Mouse (Mus musculus) hindbrain, embryonic 10.5 days (tissue): Measurements from ENCODE around the gene Pxylp1. TPM values are rescaled to one million over a fixed set of nuclear protein-coding genes. Genes with fewer than 3 reads are reported as not detected.
A peak's percentile ranks its signal among the peaks of the same experiment; 100 is the strongest.

Experiments used
- DNase-seq: peaks from one replicate; pipeline ENCODE4 v3.0.0-alpha.2; 2017; ENCODE audit warnings: low spot score
- H3K27ac ChIP-seq: fragments of 300-500 bp; sonication (generic); 2 replicates; pipeline ENCODE4 v1.5.1; 2016; ENCODE audit warnings: mild to moderate bottlenecking, moderate library complexity
- H3K27me3 ChIP-seq: fragments of 300-500 bp; sonication (generic); 2 replicates; pipeline ENCODE4 v1.6.1; 2016; ENCODE audit warnings: mild to moderate bottlenecking; ENCODE audit not compliant: poor library complexity, insufficient read depth, severe bottlenecking
- H3K36me3 ChIP-seq: fragments of 300-500 bp; sonication (generic); 2 replicates; pipeline ENCODE4 v1.6.1; 2016; ENCODE audit warnings: mild to moderate bottlenecking, moderate library complexity
- H3K4me1 ChIP-seq: fragments of 300-500 bp; sonication (generic); replicated peaks from 2 replicates; pipeline ENCODE4 v1.6.1; 2016; ENCODE audit warnings: mild to moderate bottlenecking
- H3K4me3 ChIP-seq: fragments of 300-500 bp; sonication (generic); 2 replicates; pipeline ENCODE4 v1.5.1; 2016; ENCODE audit warnings: mild to moderate bottlenecking, moderate library complexity
- H3K9me3 ChIP-seq: fragments of 300-500 bp; sonication (generic); 2 replicates; pipeline ENCODE4 v1.6.1; 2016; ENCODE audit warnings: mild to moderate bottlenecking, moderate library complexity
- whole genome bisulfite sequencing: fragments of 180-500 bp; shearing (Covaris S2); methylation state at CpG from one replicate; pipeline ENCODE4 v1.1.7; 2016; 5-methylcytosine and 5-hydroxymethylcytosine counted together
- polyA plus RNA-seq: library from polyadenylated mRNA; unstranded; fragments of >200 nt; fragmentation: Nextera tagmentation; extraction: Ambion mirVana; gene quantifications from 2 replicates; pipeline ENCODE4 v1.2.1, GENCODE M21; 2016

The Pxylp1 gene
- polyA plus RNA-seq, 1 experiment from 2014 or later: 33.1 TPM

DNA sequence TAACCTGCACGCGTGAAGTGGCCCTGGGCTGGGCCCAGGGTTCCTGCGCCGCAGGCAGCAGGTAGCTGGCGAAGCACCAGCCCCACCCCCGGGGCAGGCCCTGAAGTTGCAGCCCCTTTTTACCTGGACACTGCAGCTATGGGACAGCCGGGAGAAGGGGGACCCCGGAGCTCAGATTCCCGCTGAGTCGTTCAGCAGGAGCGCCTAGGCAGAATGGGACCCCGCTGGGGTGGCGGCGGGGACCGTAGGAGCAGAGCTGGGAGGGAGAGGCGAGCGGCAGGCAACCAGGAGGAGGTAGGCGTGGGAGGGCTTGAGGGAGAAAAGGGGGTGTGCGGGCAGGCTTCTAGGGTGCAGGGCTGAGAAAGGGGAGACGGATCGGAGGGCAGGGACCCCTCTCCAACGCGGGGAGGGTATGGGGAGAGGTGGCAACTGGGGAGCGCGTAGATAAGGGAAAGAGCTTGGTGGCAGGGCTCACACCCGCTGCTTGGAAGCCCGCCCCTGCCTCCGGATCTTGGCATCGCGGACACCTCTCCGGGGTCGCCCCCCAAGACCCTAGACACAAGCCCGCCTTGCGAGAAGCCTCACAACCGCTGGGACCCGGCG is 3.6 kb downstream of the Pxylp1 start:
- H3K4me3 ChIP-seq: peak overlapping the region; percentile 70
- peaks cover 33% of the 10 kb centered on the region for H3K27me3 ChIP-seq
- no peaks in the 10 kb centered on the region for H3K36me3 ChIP-seq
- peaks cover 86% of the 10 kb centered on the region for H3K4me1 ChIP-seq
- H3K9me3 ChIP-seq: 0 out of 2 replicates have a peak, but pooled peaks cover under 1% of the 10 kb centered on the region
- H3K27ac ChIP-seq: peak overlapping the region; percentile 94
- DNase-seq: peak; percentile 57
- WGBS: under 1% methylated on average over 37 of the region's 37 CpGs

GRCm38 (mm10) chr9:96887954-96888353 is 4.5 kb downstream of the Pxylp1 start:
- H3K4me3 ChIP-seq: peak overlapping the region; percentile 70
- H3K36me3 ChIP-seq: no peaks in the 10 kb centered on the region
- 15% methylated on average over 6 of the region's 6 CpGs for WGBS
- peaks cover 82% of the 10 kb centered on the region for H3K4me1 ChIP-seq
- no peak overlapping the region for H3K27ac ChIP-seq
- no peak for DNase-seq
- no peaks in the 10 kb centered on the region for H3K9me3 ChIP-seq
- H3K27me3 ChIP-seq: peaks cover 33% of the 10 kb centered on the region

GRCm38 (mm10) chr9:96887492-96887891 is 5.0 kb downstream of the Pxylp1 start:
- no peaks in the 10 kb centered on the region for H3K9me3 ChIP-seq
- H3K4me1 ChIP-seq: peaks cover 79% of the 10 kb centered on the region

GRCm38 (mm10) chr9:96885781-96886180 is 6.7 kb downstream of the Pxylp1 start:
- WGBS: 62% methylated on average over 3 of the region's 3 CpGs

More at GRCm38 (mm10) chr9:96887492-96887891, 5.0 kb downstream of the Pxylp1 start:
- DNase-seq: no peak
- Histone ChIP-seq H3K27me3 (peaks cover 33% of the 10 kb centered on the region), H3K27ac (no peak overlapping the region), H3K36me3 (no peaks in the 10 kb centered on the region), H3K4me3 (peak overlapping the region; percentile 70)

GRCm38 (mm10) chr9:96882496-96883265 is 9.8 kb downstream of the Pxylp1 start:
- H3K4me3 ChIP-seq: no peak overlapping the region
- H3K9me3 ChIP-seq: no peaks in the 10 kb centered on the region
- H3K27me3 ChIP-seq: peaks cover 15% of the 10 kb centered on the region
- 89% methylated on average over 20 of the region's 20 CpGs for WGBS
- peak overlapping the region; percentile 41; the same call in 1 of the 2 replicates for H3K27ac ChIP-seq
- no peaks in the 10 kb centered on the region for H3K36me3 ChIP-seq
- H3K4me1 ChIP-seq: peaks cover 52% of the 10 kb centered on the region
- DNase-seq: no peak

More at GRCm38 (mm10) chr9:96885781-96886180, 6.7 kb downstream of the Pxylp1 start:
- DNase-seq: no peak
- no peaks in the 10 kb centered on the region for H3K36me3 ChIP-seq
- peaks cover 25% of the 10 kb centered on the region for H3K27me3 ChIP-seq
- no peak overlapping the region for H3K27ac ChIP-seq
- no peaks in the 10 kb centered on the region for H3K9me3 ChIP-seq
- H3K4me1 ChIP-seq: peaks cover 65% of the 10 kb centered on the region
- H3K4me3 ChIP-seq: no peak overlapping the region

DNA sequence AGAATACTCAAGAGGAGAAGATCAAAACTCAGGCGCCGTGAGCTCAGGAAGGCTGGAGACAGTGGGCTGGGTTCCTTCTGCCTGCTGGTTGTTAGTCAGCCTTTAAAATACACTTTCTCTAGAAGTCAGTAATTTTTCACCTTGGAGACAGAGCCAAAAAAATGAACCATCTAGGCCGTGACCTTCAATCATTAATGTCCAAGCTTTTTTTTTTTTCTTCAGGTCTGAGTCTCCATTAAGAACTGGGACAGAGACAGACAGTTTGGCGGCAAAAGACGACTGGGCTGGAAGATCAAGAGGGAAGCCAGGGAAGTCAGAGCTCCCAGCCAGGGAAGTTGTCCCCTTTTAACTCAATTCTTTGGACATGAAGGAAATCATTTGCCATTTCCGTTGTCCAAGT is 10.6 kb downstream of the Pxylp1 start:
- Histone ChIP-seq H3K27me3 (peaks cover 7% of the 10 kb centered on the region), H3K36me3 (no peaks in the 10 kb centered on the region), H3K4me3 (no peak overlapping the region), H3K4me1 (peaks cover 47% of the 10 kb centered on the region), H3K9me3 (no peaks in the 10 kb centered on the region), H3K27ac (no peak overlapping the region)
- DNase-seq: no peak
- 90% methylated on average over 6 of the region's 6 CpGs for WGBS

DNA sequence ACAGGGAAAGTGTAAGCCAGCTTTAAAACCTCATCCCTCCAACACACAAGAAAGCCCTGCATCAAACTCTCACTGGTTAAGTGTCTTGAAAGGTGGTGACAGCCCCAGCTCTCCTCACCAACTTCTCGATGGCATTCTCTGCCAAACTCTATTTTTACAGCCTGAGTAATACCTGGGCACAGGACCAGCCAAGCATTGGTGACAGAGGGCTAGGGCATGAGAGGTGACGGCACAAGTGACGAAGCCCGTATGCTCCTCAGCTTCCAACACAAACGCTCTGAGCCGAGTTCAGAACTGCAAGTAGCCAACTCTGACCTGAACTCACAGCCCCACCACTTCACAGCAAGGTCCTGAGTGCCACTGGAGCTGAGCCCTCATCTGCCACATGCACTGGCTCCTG is 13.4 kb downstream of the Pxylp1 start:
- WGBS: 91% methylated on average over 6 of the region's 6 CpGs
- Histone ChIP-seq H3K9me3 (no peaks in the 10 kb centered on the region), H3K4me1 (peaks cover 49% of the 10 kb centered on the region), H3K27ac (peak overlapping the region; percentile 64; the same call in 1 of the 2 replicates), H3K4me3 (no peak overlapping the region), H3K36me3 (no peaks in the 10 kb centered on the region), H3K27me3 (0 out of 2 replicates have a peak, but pooled peaks cover 5% of the 10 kb centered on the region)
- no peak for DNase-seq

- 33% methylated on average over 4 of the region's 4 CpGs for WGBS
- Histone ChIP-seq H3K4me3 (no peak overlapping the region), H3K27me3 (0 out of 2 replicates have a peak, but pooled peaks cover 5% of the 10 kb centered on the region), H3K4me1 (peaks cover 45% of the 10 kb centered on the region), H3K9me3 (no peaks in the 10 kb centered on the region), H3K27ac (peak overlapping the region; percentile 64; the same call in 1 of the 2 replicates), H3K36me3 (peaks cover under 1% of the 10 kb centered on the region; the same call in 1 of the 2 replicates)
- DNase-seq: peak; percentile 31
Observed at GRCm38 (mm10) chr9:96878464-96878863, 14.0 kb downstream of the Pxylp1 start.

- WGBS: 61% methylated on average over 4 of the region's 4 CpGs
- 0 out of 2 replicates have a peak, but pooled peaks cover 5% of the 10 kb centered on the region for H3K27me3 ChIP-seq
- H3K9me3 ChIP-seq: peaks cover 4% of the 10 kb centered on the region
- peaks cover 20% of the 10 kb centered on the region for H3K36me3 ChIP-seq
- peaks cover 38% of the 10 kb centered on the region for H3K4me1 ChIP-seq
- H3K4me3 ChIP-seq: no peak overlapping the region
- no peak overlapping the region for H3K27ac ChIP-seq
- no peak for DNase-seq
Observed at GRCm38 (mm10) chr9:96875704-96876103, 16.8 kb downstream of the Pxylp1 start.

GRCm38 (mm10) chr9:96873082-96873481 is 19.4 kb downstream of the Pxylp1 start:
- H3K9me3 ChIP-seq: peaks cover 7% of the 10 kb centered on the region
- peaks cover 27% of the 10 kb centered on the region for H3K36me3 ChIP-seq
- no peak for DNase-seq
- no peaks in the 10 kb centered on the region for H3K27me3 ChIP-seq
- H3K4me3 ChIP-seq: no peak overlapping the region
- H3K4me1 ChIP-seq: peaks cover 27% of the 10 kb centered on the region
- H3K27ac ChIP-seq: no peak overlapping the region
- 67% methylated on average over 5 of the region's 5 CpGs for WGBS

DNA sequence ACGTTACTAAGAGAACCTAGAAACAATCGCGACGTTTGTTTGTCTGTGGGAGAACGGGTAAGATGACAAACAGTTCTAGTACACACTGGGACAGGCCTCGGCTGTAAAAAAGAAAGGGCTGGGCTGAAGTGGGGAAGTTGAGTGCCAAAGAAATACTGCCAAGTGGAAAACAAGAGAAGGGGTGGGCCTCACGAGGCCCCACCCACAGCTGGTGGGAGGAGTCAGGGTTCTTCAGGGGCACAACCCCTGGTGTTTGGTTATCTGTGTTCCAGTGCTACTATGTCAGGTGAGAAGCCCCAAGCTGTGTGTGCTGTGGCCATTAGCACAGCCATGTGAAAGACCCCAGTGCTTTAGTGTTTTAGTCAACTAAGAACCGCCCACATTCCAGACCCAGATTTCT is 22.4 kb downstream of the Pxylp1 start:
- WGBS: 78% methylated on average over 8 of the region's 8 CpGs
- no peak overlapping the region for H3K4me3 ChIP-seq
- no peak overlapping the region for H3K27ac ChIP-seq
- DNase-seq: no peak
- H3K27me3 ChIP-seq: no peaks in the 10 kb centered on the region
- peaks cover 27% of the 10 kb centered on the region for H3K36me3 ChIP-seq
- peaks cover 7% of the 10 kb centered on the region for H3K9me3 ChIP-seq
- peaks cover 17% of the 10 kb centered on the region for H3K4me1 ChIP-seq

- Histone ChIP-seq H3K4me3 (no peak overlapping the region), H3K27me3 (no peaks in the 10 kb centered on the region), H3K36me3 (peaks cover 27% of the 10 kb centered on the region), H3K27ac (no peak overlapping the region), H3K4me1 (peaks cover 14% of the 10 kb centered on the region), H3K9me3 (peaks cover 7% of the 10 kb centered on the region)
- 95% methylated on average over 5 of the region's 5 CpGs for WGBS
- DNase-seq: no peak
Observed at GRCm38 (mm10) chr9:96869542-96869941, 22.9 kb downstream of the Pxylp1 start.

- peaks cover 7% of the 10 kb centered on the region for H3K9me3 ChIP-seq
- no peaks in the 10 kb centered on the region for H3K27me3 ChIP-seq
- peaks cover 27% of the 10 kb centered on the region for H3K36me3 ChIP-seq
- WGBS: 90% methylated on average over 6 of the region's 6 CpGs
- no peak overlapping the region for H3K27ac ChIP-seq
- DNase-seq: no peak
- H3K4me1 ChIP-seq: peaks cover 15% of the 10 kb centered on the region
- no peak overlapping the region for H3K4me3 ChIP-seq
Observed at GRCm38 (mm10) chr9:96868546-96868945, 23.9 kb downstream of the Pxylp1 start.
